Mouse (Mus musculus) CD4-positive, CD25-positive, alpha-beta regulatory T cell, adult 2 months (primary cell): ENCODE data around the gene Dpp8.
A peak's percentile ranks its signal among the peaks of the same experiment; 100 is the strongest.
"Not testable (repeated sequence)": the region's sequence is repeated elsewhere in the genome, so short reads cannot be mapped to it uniquely, and the experiment has no call there.

Source experiments
- DNase-seq: peaks from one replicate; pipeline ENCODE4 v3.0.0-alpha.2; 2012; ENCODE audit warnings: low read depth, low spot score

The Dpp8 gene

DNA sequence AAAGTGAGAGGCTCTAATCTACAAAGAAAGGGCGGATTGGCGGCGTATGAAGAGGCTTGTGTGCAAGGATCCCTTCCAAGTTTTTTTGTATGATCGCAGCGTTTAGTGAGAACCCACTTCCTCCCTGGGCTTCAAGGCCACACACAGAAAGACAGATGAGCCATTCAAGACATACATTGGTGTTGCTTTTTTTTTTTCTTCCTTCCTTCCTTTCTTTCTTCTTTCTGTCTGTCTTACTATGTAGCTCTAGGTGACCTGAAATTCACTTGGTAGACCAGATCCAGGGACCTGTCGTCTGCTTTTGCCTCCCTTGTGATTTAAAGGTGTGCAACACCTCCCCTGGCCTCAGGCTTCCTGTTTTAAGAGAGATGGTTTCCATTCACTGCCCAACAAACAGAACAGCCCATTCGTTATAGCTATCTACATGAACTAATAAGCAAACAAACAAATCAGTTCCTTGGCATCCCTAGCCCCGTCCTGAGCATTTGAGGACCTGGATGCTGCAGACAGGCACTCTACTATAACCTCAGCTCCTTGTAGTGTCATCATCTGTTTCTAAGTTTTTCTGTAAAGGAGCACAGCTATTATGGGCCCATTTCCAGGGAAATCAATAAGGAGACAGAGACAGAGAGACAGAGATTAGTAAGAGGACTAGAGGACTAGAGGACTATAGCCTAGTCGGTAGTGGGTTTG lies 10.2 kb upstream of the Dpp8 start:
- DNase-seq: no peak

DNA sequence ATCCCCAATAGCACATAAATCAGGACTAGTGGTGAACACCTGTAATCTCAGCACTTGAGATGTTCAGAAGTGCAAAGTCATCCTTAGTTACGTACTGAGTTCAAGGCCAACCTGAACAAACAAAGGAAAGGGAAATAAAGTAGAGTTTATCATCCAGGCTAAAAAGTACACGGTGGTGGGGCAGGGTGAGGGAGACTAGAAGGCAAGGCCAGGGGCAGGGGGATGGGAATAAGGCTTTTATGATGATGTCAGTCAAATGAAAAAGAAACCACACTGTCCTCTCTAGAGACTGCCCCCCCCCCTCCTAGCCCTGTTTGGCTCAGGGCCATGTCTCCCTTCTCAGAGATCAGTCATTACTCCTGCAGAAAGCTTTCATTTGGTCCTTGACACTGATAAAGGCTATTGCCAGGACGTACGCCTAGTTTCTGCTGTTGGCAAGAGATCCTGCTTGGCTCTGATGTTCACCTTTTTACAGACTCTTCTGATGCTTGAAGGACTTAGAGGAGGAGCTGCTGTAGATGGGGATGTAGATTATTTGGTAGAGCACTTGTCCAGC lies 9.6 kb upstream of the Dpp8 start:
- DNase-seq: peak; percentile 44

DNA sequence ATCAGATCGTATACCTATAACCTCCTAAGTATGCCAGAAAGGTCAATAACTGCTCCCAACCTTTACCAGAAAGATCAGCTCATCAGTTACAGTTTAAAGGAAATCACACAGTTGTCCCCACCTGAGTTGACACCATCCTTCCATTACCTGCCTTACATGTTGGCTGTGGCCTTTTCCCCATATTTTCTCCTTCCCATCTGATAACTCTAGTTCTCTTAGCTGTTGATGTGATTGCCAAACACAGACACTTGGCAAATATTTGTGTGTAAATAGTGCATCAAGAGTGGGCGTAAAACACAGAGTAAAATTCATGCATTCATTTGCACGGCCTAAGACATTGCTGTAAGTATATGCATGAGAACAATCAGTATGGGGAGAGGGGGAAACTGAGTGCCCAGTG lies 8.8 kb upstream of the Dpp8 start:
- no peak for DNase-seq

DNA sequence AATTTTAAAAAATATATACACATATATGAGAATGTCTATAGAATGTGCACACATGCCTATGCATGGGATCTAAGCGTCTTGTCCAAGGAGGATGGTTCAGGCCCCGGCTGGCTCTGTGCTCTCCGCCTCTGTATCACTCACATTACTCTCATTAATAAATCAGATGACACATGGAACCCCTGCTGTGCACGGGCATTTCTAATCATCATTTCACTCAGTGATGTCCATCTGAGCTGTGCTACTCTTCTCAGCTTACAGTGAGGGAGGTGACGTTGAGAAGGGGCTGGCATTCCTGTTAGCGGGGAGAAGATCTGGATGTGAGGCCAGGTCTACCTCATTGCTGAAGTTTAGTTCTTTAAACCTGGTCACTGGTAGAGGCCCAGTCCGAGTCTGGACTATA lies 5.0 kb upstream of the Dpp8 start:
- DNase-seq: no peak

DNA sequence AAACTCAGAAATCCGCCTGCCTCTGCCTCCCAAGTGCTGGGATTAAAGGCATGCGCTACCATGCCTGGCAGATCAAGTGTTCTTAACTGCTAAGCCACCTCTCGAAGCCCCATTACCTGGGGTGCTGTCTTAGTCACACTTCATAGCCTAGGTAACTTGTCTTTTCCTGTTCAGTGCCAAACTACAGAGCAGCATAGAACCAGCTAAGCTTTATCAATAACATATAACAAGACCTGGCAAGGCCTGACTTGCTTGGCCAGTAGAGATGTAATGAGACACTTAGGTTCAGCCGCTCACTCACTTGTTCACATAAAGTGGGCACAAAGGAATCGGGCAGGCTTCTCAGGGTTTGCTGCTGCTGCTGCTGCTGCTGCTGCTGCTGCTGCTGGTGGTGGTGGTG lies 3.9 kb upstream of the Dpp8 start:
- DNase-seq: no peak

DNA sequence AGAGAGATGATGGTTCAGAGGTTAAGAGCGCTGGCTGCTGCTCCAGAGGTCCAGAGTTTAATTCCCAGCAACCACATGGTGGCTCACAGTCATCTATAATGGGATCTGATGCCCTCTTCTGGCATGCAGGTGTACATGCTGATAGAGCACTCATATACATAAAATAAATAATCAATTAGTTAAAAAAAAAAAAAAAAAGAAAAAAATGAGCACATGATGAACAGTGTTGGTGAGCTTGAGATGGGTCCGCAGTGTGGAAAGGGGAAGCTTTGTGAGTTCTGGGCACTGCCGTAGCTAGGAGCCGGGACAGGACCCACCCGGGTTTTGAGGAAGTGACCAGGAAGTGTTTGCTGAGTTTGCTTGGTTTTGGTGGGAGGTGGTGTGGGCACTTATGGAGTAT lies 859 bp upstream of the Dpp8 start:
- DNase-seq: not testable (repeated sequence)

DNA sequence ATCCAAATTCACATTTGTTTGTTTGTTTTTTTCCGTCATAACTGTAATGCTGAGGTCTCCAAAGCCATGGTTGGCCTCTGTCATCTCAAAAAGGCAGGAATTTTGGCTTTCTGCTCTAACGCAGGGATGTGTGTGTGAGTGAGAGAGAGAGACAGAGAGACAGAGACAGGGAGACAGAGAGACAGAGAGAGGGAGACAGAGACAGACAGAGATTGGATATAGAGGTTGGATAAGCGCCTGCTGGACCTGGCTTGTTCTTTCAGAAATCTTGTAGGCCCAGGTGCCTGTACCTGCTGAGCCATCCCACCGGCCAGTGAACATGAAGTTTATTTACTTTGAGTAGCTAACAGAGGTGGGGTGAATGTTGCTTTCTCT lies 333 bp upstream of the Dpp8 start:
- DNase-seq: no peak

DNA sequence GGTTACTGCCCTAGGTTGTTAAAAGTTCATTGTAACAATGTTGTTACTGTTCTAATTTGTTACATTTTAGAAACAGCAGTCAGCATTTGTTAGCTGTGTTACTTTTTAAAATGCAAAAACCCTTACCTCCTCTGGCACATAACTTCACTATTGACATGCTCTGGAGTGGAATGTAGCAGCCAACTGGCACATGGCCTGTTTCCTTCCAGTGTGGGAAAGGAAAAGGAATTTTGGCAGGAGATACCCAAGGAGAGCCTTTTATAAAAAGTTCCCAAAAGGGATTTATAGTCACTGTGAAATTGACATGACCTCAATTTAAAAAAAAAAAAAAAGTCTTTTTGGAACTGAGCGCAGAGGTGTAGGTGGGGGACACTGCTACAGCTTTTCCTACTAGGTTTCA lies 4.2 kb downstream of the Dpp8 start:
- no peak for DNase-seq

DNA sequence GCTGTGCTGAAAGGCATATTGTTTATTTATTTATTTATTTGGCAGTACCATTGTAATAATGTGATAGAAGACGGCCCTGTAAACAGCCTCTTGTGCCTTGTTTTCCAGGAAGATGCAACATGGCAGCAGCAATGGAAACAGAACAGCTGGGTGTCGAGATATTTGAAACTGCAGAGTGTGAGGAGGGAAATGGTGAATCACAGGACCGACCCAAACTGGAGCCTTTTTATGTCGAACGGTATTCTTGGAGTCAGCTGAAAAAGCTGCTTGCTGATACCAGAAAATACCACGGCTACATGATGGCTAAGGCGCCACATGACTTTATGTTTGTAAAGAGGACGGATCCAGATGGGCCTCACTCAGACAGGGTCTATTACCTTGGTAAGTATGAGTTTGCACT lies 4.6 kb downstream of the Dpp8 start:
- DNase-seq: no peak

DNA sequence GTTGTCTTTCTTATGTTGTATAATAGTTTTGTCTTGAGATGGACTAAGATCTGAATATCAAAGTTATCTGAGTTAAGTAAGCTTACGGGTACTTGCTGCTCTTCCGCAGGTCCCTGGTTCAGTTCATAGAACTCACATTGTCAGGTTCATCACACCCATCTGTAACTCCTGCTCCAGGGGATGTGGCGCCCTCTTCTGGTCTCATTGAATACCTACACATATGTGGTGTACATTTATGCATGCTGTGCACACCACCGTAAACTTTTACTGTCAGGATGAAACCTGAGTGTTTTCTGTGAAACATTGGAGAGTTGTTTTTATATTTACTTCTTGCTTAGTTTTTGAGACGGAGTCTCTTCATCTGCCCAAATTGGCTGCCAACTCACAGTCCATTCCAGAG lies 9.2 kb downstream of the Dpp8 start:
- peak; percentile 57 for DNase-seq

DNA sequence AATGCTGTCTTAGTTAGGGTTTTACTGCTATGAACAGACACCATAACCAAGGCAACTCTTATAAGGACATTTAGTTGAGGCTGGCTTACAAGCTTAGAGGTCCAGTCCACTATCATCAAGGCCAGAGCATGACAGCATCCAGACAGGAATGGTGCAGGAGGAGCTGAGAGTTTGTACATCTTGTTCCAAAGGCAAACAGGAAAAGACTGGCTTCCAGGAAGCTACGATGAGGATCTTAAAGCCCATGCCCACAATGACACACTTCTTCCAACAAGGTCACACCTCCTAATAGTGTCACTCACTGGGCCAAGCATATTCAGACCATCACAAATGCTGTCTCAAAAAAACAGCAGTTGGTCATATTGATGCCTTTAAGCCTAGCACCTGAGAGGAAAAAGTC lies 14.8 kb downstream of the Dpp8 start:
- no peak for DNase-seq

DNA sequence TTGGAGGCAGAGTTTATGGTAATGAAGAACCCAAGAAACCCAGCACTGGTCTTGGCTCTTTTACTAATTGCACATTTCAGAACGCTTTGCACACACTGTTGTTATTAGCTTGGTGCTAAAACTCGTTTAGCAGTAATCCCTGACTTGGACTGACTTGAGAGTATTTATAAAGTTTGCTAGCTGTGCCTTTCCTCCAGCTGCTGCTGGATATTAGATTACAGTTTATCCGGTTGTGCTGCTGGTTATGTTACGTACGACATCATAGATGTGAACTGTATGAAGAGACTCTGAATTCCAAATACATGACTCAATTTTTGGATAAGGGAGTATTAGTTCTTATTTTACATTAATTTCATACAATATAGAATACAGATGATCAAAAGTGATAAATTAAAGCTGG lies 17.2 kb downstream of the Dpp8 start:
- DNase-seq: no peak

DNA sequence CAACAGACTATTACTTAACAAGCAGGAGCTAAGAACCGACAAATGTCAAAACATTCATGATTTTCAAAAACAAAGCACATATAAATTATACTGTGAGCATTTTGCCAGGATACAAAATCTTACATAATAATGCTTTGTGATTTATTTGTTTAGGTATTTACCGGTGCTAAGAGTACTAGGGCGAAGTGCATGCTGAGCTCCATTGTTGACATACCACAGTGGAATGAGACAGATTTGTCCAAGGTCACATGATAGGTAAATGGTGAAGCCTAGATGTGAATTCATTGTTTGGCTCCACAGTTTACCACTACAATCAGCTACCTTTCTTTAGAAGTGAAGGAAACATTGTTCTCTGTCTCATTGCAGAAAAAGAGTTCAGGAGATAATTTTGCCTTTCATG lies 18.8 kb downstream of the Dpp8 start:
- no peak for DNase-seq

DNA sequence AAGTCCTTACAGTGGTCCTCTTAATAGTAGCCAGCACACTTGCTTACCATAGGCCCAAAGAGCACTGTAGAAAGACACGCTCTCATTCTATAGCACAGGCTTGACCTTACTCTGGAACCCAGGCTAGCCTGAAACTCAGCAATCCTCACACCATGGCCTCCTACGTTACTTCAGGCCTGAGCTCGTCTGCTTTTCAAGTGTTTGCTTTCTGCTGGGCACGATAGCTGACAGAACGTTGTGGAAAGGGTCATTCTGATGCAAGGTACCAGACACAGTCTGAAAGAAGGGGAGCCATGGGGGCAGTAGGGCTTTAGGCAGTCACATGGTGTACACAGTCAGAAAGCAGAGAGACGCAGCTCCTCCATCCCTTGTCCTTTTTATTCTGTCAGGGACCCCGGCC lies 32.0 kb downstream of the Dpp8 start:
- DNase-seq: no peak

DNA sequence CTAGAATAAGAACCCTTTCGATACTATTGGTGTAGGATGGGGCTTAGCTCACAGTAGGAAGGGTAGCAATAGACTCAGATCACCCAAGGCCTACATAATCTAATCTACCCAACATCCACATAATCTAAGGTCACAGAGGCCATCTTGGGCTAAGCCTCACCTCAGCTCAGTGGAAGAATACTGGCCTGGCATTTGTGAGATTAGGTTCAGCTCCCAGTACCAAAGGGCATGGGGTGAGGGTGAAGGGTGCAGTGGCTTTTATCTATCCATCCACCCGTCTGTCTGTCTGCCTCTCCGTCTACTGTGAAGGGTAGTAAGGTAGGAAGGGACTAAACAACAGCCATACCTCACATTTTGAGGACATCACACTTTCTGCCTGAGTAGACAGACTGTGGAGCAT lies 38.4 kb downstream of the Dpp8 start:
- DNase-seq: no peak

DNA sequence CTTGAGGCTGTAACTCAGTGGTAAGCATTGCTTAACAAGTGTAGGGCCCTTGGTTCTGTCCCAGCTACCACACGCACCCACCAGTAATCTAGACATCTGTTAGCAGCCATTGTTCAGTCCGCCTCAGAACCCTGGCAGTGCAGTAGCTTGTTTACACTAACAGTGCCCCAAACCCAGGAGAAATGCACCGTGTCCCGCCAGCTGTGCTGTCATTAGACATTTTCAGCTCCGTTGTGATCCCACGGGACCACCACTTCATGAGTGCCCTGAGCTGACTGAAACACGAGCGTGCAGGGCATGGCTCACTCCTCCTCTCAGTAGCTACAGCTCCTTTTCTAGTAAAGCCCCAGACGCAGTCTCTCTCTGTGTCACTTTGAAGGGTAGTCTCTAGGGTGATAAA lies 41.3 kb downstream of the Dpp8 start:
- no peak for DNase-seq

DNA sequence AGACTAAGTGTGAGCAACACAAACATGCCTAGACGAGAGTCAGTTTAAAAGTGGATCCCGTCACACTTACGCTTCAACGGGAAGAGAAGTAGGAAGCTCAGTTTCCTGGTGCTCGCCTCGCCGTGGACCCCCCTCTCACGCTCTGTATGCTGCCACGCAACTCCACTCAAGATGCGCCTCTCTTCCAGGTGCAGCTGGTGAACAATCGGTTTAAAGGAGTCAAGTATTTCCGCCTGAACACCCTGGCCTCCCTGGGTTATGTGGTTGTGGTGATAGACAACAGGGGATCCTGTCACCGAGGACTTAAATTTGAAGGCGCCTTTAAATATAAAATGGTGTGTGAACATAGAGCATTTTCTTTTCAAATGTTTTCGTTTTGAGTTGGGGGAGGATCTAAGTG lies 42.0 kb downstream of the Dpp8 start:
- DNase-seq: no peak

DNA sequence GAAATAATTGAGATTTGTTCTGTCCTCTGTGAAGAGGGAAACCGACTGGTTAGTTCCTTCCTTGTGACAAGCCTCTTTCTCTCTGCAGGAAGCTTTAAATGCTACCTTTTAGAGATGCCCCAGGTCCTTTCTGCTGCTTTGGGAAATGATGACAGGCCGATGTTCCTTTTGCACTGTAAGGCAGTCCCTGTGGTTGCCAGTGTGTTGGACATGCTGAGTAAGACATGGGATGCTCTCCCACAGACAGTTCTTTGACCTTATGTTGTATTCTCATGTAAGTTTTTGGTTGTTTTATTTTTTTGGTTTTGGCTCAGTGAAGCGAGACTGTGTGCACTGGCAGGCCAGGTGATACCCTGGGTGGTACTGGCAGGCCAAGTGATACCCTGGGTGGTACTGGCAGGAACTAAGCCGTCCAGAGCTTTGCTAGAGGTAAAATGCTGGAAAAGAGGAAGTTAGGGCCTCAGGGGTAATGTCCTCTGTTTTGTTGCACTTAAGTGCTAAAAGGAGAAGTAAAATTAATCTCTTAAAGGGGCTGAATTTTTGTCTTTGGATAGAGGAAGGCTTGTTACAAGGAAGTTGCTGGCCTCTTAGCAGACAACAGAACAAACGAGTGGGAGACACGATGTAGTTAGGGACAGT lies 42.8 kb downstream of the Dpp8 start:
- DNase-seq: no peak

DNA sequence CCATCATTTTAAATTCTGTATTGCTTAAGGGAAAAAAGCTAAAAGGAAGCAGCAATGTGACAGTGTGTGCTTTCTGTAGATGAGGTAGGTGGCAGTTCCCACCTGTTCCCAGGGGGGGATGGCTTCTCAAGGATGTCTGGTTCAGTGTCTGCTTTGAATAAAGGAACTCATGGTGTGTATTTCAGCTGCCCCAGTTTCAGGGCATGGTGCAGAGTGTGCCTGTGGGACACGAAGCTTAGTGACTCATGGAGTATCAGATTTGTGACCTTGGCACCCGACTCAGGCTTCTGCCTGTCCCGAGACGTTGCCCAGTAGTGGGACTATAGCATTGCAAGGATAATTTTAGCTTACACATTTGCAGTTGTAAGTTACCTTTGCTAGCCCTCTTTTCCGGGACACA lies 45.3 kb downstream of the Dpp8 start:
- no peak for DNase-seq

DNA sequence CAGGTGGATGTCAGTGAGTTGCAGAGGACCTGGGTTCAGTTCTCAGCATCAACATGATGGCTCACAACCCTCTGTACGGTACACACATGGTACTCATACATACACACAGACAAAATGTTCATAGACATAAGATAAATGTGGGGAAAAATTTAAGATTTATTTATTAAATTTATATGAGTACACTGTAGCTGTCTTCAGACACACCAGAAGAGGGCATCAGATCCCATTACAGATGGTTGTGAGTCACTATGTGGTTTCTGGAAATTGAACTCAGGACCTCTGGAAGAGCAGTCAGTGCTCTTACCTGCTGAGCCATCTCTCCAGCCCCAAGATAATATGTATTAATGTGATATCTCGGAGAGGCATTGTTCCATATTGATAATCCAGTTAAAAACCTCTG lies 47.9 kb downstream of the Dpp8 start:
- DNase-seq: not testable (repeated sequence)

DNA sequence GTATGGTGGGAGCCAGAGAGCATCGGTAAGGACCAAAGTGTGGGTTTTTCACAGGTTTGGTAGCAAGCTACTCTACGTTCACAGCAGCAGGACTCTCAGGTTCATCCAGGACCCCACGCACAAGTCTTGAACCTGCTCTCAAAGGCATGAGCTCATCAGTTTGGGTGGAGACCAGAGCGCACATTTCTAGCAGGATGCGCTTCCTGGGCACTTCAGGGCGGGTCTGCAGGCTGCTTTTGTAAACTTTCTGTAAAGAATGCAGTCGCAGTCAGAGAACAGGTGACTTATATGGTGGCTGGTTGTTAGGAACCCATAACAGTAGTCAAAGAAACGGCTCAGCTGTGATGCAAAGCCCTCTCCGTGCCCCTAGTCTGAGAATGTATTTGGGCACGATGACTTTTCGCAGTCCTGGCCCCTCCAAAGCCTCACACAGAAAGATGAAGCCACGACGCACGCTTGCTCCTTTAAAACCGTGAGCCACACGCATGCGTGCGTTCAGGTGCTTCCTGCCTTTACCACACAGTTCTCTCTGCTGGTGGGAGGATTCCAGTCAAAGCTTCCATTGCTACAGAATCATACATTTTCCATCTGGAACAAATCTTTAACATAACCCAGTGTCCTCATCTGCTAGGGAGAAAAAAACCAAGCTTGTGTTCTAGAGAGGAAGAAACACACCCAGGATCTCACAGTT lies 51.0 kb downstream of the Dpp8 start:
- DNase-seq: peak; percentile 36

DNA sequence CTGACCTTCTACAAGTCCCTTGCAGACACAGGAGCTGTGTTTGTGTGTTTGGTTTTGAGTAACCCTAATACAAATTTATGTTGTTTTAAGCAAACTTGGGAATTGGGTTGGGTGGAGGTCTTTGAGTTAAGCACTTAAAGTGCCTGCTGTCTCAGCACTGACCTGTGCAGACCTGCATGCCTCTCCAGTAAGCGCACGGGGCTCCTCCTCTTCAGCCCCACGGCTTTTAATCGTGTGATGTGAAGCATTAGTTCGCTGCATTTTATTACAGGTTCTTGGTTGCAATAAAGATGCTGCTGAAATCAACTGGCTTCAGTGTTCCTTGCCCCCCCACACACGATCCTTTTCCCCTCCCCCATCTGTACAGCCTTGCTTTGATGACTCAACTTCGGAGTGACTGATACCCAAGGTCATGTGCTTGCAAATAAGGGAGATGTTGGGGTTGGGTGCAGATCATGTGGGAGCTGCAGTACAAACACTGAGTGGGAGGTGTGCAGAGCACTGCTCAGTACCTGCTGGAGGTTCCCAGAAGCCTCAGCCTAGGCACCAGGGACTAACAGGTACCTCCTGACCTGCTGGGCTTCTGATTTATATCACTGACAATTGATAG lies 52.1 kb downstream of the Dpp8 start:
- peak; percentile 51 for DNase-seq

DNA sequence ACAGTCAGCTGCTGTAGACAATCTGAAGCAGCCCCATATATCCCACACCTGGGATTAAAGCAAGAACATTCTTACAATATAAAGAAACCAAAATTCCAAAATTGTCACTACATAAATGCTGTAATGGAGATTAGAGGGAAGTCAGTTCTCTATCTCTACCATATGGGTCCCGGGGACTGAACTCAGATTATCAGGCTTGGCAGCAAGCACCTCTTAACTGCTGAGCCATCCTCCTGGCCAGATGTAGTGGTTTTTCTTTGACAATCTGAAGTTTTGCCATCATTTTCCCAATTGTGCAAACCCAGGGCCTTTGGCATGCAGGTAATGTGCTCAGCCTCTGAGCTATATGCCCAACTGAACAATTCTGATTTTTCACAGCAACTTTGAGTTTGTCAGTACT lies 53.1 kb downstream of the Dpp8 start:
- no peak for DNase-seq
